Mouse (Mus musculus) hindbrain, embryonic 14.5 days (tissue): ENCODE measurements around the gene Plekhg2. TPM values are rescaled to one million over a fixed set of nuclear protein-coding genes. Genes with fewer than 3 reads are reported as not detected.

Source experiments
- ATAC-seq: fragments of 200-750 bp; cut with Nextera tagmentation; 2 replicates; pipeline ENCODE4 v1.8.0; 2017; ENCODE audit warnings: moderate number of reproducible peaks, mild to moderate bottlenecking, moderate TSS enrichment, moderate library complexity; ENCODE audit not compliant: low FRiP score
- DNase-seq: peaks from one replicate; pipeline ENCODE4 v3.0.0-alpha.2; 2015; ENCODE audit warnings: low spot score
- H3K27ac ChIP-seq: fragments of 300-500 bp; sonication (generic); 2 replicates; pipeline ENCODE4 v1.5.1; 2014; ENCODE audit warnings: mild to moderate bottlenecking, moderate library complexity
- H3K27me3 ChIP-seq: fragments of 300-500 bp; sonication (generic); 2 replicates; pipeline ENCODE4 v1.6.1; 2014; ENCODE audit warnings: mild to moderate bottlenecking, low read length, mixed read lengths; ENCODE audit not compliant: control insufficient read depth, insufficient read depth
- H3K36me3 ChIP-seq: fragments of 300-500 bp; sonication (generic); replicated peaks from 2 replicates; pipeline ENCODE4 v1.6.1; 2014; ENCODE audit not compliant: control insufficient read depth, insufficient read depth
- H3K4me1 ChIP-seq: fragments of 300-500 bp; sonication (generic); replicated peaks from 2 replicates; pipeline ENCODE4 v1.6.1; 2014; ENCODE audit warnings: antibody characterized with exemption, low read length, mixed read lengths; ENCODE audit not compliant: control insufficient read depth, insufficient read depth
- H3K4me2 ChIP-seq: fragments of 300-500 bp; sonication (generic); replicated peaks from 2 replicates; pipeline ENCODE4 v1.6.1; 2014; ENCODE audit warnings: mild to moderate bottlenecking, moderate library complexity
- H3K4me3 ChIP-seq: fragments of 300-500 bp; sonication (generic); replicated peaks from 2 replicates; pipeline ENCODE4 v1.5.1; 2014; ENCODE audit warnings: mild to moderate bottlenecking, low read length
- H3K9ac ChIP-seq: fragments of 300-500 bp; sonication (generic); 2 replicates; pipeline ENCODE4 v1.6.1; 2014
- H3K9me3 ChIP-seq: fragments of 300-500 bp; sonication (generic); 2 replicates; pipeline ENCODE4 v1.6.1; 2016; ENCODE audit warnings: low read length; ENCODE audit not compliant: control insufficient read depth
- whole genome bisulfite sequencing: fragments of 180-500 bp; shearing (Covaris S2); extraction: QIAGEN DNeasy Blood & Tissue Kit; methylation state at CpG from one replicate; pipeline ENCODE4 v1.1.7; 2014; 5-methylcytosine and 5-hydroxymethylcytosine counted together
- polyA plus RNA-seq: library from polyadenylated mRNA; unstranded; fragments of >200 nt; fragmentation: Nextera tagmentation; extraction: Ambion mirVana; gene quantifications from 2 replicates; pipeline ENCODE4 v1.2.1, GENCODE M21; 2014

Plekhg2 gene
- 21.5 and 25.5 TPM in 2 replicates for polyA plus RNA-seq

- peak; percentile 90 for ATAC-seq
- Histone ChIP-seq H3K9ac (peak within 1 kb of the TSS; percentile 84), H3K27ac (peak within 1 kb of the TSS; percentile 80), H3K4me2 (peak within 1 kb of the TSS; percentile 98), H3K4me3 (peak within 1 kb of the TSS; percentile 82), H3K27me3 (no peaks in the 10 kb centered on the region), H3K36me3 (peaks cover 9% of the 10 kb centered on the region), H3K4me1 (peaks cover 22% of the 10 kb centered on the region), H3K9me3 (no peaks in the 10 kb centered on the region)
- under 1% methylated on average over 59 of the region's 66 CpGs for WGBS
- peak; percentile 99 for DNase-seq
Observed at GRCm38 (mm10) chr7:28372251-28373108, at the start of gene Plekhg2. Plekhg2 (minus strand) TSS chr7:28372599.

GRCm38 (mm10) chr7:28419416-28419815 is 47.0 kb upstream of the Plekhg2 start:
- Histone ChIP-seq H3K36me3 (peaks cover 87% of the 10 kb centered on the region), H3K9me3 (no peaks in the 10 kb centered on the region), H3K27ac (no peak overlapping the region), H3K4me3 (no peak overlapping the region), H3K27me3 (no peaks in the 10 kb centered on the region), H3K4me2 (no peak overlapping the region), H3K4me1 (no peaks in the 10 kb centered on the region), H3K9ac (no peak overlapping the region)
- WGBS, result 100% methylated on average over 2 of the region's 2 CpGs
- DNase-seq (no peak), ATAC-seq (no peak)

- DNase-seq, result no peak
- no peaks in the 10 kb centered on the region for H3K27me3 ChIP-seq
- peaks cover 89% of the 10 kb centered on the region for H3K36me3 ChIP-seq
- no peak overlapping the region for H3K9ac ChIP-seq
- H3K4me2 ChIP-seq, result no peak overlapping the region
- 82% methylated on average over 8 of the region's 8 CpGs for WGBS
- no peak for ATAC-seq
- no peak overlapping the region for H3K27ac ChIP-seq
- no peaks in the 10 kb centered on the region for H3K9me3 ChIP-seq
- H3K4me3 ChIP-seq, result no peak overlapping the region
- no peaks in the 10 kb centered on the region for H3K4me1 ChIP-seq
Observed at GRCm38 (mm10) chr7:28418096-28418670, 45.8 kb upstream of the Plekhg2 start.

GRCm38 (mm10) chr7:28417368-28417767 is 45.0 kb upstream of the Plekhg2 start:
- ATAC-seq (no peak), DNase-seq (no peak)
- H3K4me2 ChIP-seq, result no peak overlapping the region
- H3K9me3 ChIP-seq, result no peaks in the 10 kb centered on the region
- H3K27me3 ChIP-seq, result no peaks in the 10 kb centered on the region
- no peaks in the 10 kb centered on the region for H3K4me1 ChIP-seq
- no peak overlapping the region for H3K4me3 ChIP-seq
- H3K9ac ChIP-seq, result no peak overlapping the region
- H3K36me3 ChIP-seq, result peaks cover 89% of the 10 kb centered on the region
- H3K27ac ChIP-seq, result no peak overlapping the region

- no peak overlapping the region for H3K4me3 ChIP-seq
- no peak overlapping the region for H3K9ac ChIP-seq
- ATAC-seq (no peak), DNase-seq (no peak)
- peaks cover 94% of the 10 kb centered on the region for H3K36me3 ChIP-seq
- no peak overlapping the region for H3K27ac ChIP-seq
- no peaks in the 10 kb centered on the region for H3K27me3 ChIP-seq
- no peak overlapping the region for H3K4me2 ChIP-seq
- 92% methylated on average over 4 of the region's 4 CpGs for WGBS
- no peaks in the 10 kb centered on the region for H3K4me1 ChIP-seq
- H3K9me3 ChIP-seq, result no peaks in the 10 kb centered on the region
Observed at GRCm38 (mm10) chr7:28412826-28413225, 40.4 kb upstream of the Plekhg2 start.

- H3K4me3 ChIP-seq, result no peak overlapping the region
- 84% methylated on average over 3 of the region's 3 CpGs for WGBS
- DNase-seq, result no peak
- ATAC-seq, result no peak
- no peak overlapping the region for H3K9ac ChIP-seq
- H3K4me2 ChIP-seq, result no peak overlapping the region
- no peaks in the 10 kb centered on the region for H3K27me3 ChIP-seq
- peaks cover 98% of the 10 kb centered on the region for H3K36me3 ChIP-seq
- no peaks in the 10 kb centered on the region for H3K9me3 ChIP-seq
- H3K27ac ChIP-seq, result no peak overlapping the region
- no peaks in the 10 kb centered on the region for H3K4me1 ChIP-seq
Observed at GRCm38 (mm10) chr7:28410841-28411475, 38.6 kb upstream of the Plekhg2 start.

GRCm38 (mm10) chr7:28401942-28402341 is 29.5 kb upstream of the Plekhg2 start:
- no peak overlapping the region for H3K27ac ChIP-seq
- H3K36me3 ChIP-seq, result peaks cover 100% of the 10 kb centered on the region
- WGBS, result 89% methylated on average over 3 of the region's 3 CpGs
- ATAC-seq, result no peak
- no peaks in the 10 kb centered on the region for H3K9me3 ChIP-seq
- no peaks in the 10 kb centered on the region for H3K4me1 ChIP-seq
- no peak overlapping the region for H3K4me3 ChIP-seq
- no peaks in the 10 kb centered on the region for H3K27me3 ChIP-seq
- DNase-seq, result no peak
- no peak overlapping the region for H3K9ac ChIP-seq
- H3K4me2 ChIP-seq, result no peak overlapping the region

- no peak overlapping the region for H3K4me2 ChIP-seq
- peaks cover 99% of the 10 kb centered on the region for H3K36me3 ChIP-seq
- no peak overlapping the region for H3K9ac ChIP-seq
- no peak for ATAC-seq
- H3K4me1 ChIP-seq, result no peaks in the 10 kb centered on the region
- no peaks in the 10 kb centered on the region for H3K27me3 ChIP-seq
- H3K27ac ChIP-seq, result no peak overlapping the region
- no peaks in the 10 kb centered on the region for H3K9me3 ChIP-seq
- no peak for DNase-seq
- no peak overlapping the region for H3K4me3 ChIP-seq
- WGBS, result 100% methylated on average over 1 of the region's 1 CpGs
Observed at GRCm38 (mm10) chr7:28401030-28401429, 28.6 kb upstream of the Plekhg2 start.

- no peak overlapping the region for H3K9ac ChIP-seq
- no peak overlapping the region for H3K4me3 ChIP-seq
- WGBS, result 90% methylated on average over 10 of the region's 10 CpGs
- H3K27me3 ChIP-seq, result no peaks in the 10 kb centered on the region
- no peak overlapping the region for H3K27ac ChIP-seq
- H3K36me3 ChIP-seq, result peaks cover 95% of the 10 kb centered on the region
- DNase-seq (no peak), ATAC-seq (no peak)
- peaks cover 4% of the 10 kb centered on the region; the same call in 1 of the 2 replicates for H3K4me1 ChIP-seq
- H3K4me2 ChIP-seq, result no peak overlapping the region
- no peaks in the 10 kb centered on the region for H3K9me3 ChIP-seq
Observed at GRCm38 (mm10) chr7:28398696-28399340, 26.4 kb upstream of the Plekhg2 start.
